Mouse (Mus musculus) hindbrain, embryonic 10.5 days (tissue): ENCODE results near the gene Shisa9. TPM values are rescaled to one million over a fixed set of nuclear protein-coding genes. Genes with fewer than 3 reads are reported as not detected.

ENCODE experiments used
- DNase-seq: peaks from one replicate; pipeline ENCODE4 v3.0.0-alpha.2; 2017; ENCODE audit warnings: low spot score
- H3K27ac ChIP-seq: fragments of 300-500 bp; sonication (generic); 2 replicates; pipeline ENCODE4 v1.5.1; 2016; ENCODE audit warnings: mild to moderate bottlenecking, moderate library complexity
- H3K27me3 ChIP-seq: fragments of 300-500 bp; sonication (generic); 2 replicates; pipeline ENCODE4 v1.6.1; 2016; ENCODE audit warnings: mild to moderate bottlenecking; ENCODE audit not compliant: poor library complexity, insufficient read depth, severe bottlenecking
- H3K36me3 ChIP-seq: fragments of 300-500 bp; sonication (generic); 2 replicates; pipeline ENCODE4 v1.6.1; 2016; ENCODE audit warnings: mild to moderate bottlenecking, moderate library complexity
- H3K4me1 ChIP-seq: fragments of 300-500 bp; sonication (generic); replicated peaks from 2 replicates; pipeline ENCODE4 v1.6.1; 2016; ENCODE audit warnings: mild to moderate bottlenecking
- H3K4me3 ChIP-seq: fragments of 300-500 bp; sonication (generic); 2 replicates; pipeline ENCODE4 v1.5.1; 2016; ENCODE audit warnings: mild to moderate bottlenecking, moderate library complexity
- H3K9me3 ChIP-seq: fragments of 300-500 bp; sonication (generic); 2 replicates; pipeline ENCODE4 v1.6.1; 2016; ENCODE audit warnings: mild to moderate bottlenecking, moderate library complexity
- WGBS: fragments of 180-500 bp; shearing (Covaris S2); methylation state at CpG from one replicate; pipeline ENCODE4 v1.1.7; 2016; 5-methylcytosine and 5-hydroxymethylcytosine counted together
- polyA plus RNA-seq: library from polyadenylated mRNA; unstranded; fragments of >200 nt; fragmentation: Nextera tagmentation; extraction: Ambion mirVana; gene quantifications from 2 replicates; pipeline ENCODE4 v1.2.1, GENCODE M21; 2016

Shisa9 gene
- polyA plus RNA-seq, 1 experiment from 2014 or later: 1.1 TPM

DNA sequence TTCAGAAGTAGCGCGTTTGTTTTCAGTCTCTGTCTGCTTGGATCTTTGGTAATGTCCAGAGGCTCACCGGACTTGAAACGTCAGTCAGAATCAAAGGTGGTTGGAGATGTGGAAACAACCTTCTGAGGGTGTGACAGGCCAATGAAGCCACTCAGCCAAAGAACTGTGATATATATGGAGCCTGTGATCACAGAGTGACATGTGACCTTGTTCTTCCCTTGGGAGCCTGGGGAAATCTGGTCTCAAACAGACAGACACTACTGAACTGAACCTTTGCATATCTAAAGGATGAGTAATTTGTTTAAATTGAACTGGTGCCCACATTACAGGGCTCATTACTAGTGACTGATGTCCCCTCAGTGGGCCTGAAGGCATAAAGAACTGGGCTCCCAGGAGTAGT lies 168.1 kb downstream of the Shisa9 start:
- no peak overlapping the region for H3K27ac ChIP-seq
- no peaks in the 10 kb centered on the region for H3K9me3 ChIP-seq
- 79% methylated on average over 4 of the region's 4 CpGs for WGBS
- no peak overlapping the region for H3K4me3 ChIP-seq
- no peaks in the 10 kb centered on the region for H3K27me3 ChIP-seq
- no peaks in the 10 kb centered on the region; the same call in 1 of the 2 replicates for H3K4me1 ChIP-seq
- H3K36me3 ChIP-seq: no peaks in the 10 kb centered on the region
- no peak for DNase-seq

DNA sequence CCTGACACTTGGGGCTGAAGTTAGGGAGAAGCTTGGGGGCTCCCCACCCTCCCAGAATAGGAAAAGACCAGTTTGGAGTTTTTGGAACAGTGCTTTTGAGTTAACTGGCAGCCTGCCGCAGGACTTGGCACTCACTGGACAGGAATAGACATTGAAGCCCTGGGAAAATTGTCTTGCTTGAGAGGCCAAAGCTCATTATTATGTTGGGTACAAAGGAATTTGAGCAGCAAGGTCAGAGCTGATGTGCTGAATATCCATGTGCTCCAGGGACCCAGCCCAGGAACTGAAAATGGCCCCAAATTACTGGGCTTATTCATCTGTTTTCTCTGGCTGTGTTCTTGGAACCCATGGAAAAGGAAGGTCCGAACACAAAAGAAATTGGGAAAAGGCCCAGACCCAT lies 170.6 kb downstream of the Shisa9 start:
- Histone ChIP-seq H3K9me3 (no peaks in the 10 kb centered on the region), H3K4me3 (no peak overlapping the region), H3K4me1 (no peaks in the 10 kb centered on the region; the same call in 1 of the 2 replicates), H3K27me3 (no peaks in the 10 kb centered on the region), H3K36me3 (no peaks in the 10 kb centered on the region), H3K27ac (no peak overlapping the region)
- no peak for DNase-seq
- WGBS: 85% methylated on average over 2 of the region's 2 CpGs

DNA sequence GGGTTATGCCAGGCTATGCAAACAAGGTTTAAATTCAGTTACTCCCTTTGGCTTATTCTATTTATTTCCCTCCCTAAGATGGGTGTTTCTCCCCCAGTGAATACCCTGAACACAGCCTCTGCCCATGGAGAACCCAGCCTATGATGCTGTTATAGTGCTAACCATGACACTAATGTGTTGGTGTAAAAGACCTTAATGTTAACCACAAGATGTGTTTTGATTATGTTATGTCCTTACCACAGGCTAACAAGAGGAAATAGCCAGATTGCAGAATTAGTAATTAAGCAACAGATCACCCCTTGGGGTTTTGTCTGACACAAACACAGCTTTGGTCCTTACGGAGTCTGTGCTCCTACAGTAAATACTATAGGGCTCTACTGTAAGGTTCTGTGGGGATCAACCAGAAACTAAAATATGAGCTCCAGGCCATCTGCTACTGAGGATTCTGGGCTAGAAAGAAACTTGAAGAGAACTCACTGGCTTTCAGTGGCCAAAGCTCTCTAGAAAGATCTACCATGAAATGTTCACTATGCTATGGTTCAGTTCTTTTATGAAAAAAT lies 189.6 kb downstream of the Shisa9 start:
- no peak overlapping the region for H3K27ac ChIP-seq
- 82% methylated on average over 1 of the region's 1 CpGs for WGBS
- no peaks in the 10 kb centered on the region for H3K9me3 ChIP-seq
- H3K4me3 ChIP-seq: no peak overlapping the region
- DNase-seq: no peak
- H3K4me1 ChIP-seq: no peaks in the 10 kb centered on the region
- no peaks in the 10 kb centered on the region for H3K27me3 ChIP-seq
- H3K36me3 ChIP-seq: no peaks in the 10 kb centered on the region

DNA sequence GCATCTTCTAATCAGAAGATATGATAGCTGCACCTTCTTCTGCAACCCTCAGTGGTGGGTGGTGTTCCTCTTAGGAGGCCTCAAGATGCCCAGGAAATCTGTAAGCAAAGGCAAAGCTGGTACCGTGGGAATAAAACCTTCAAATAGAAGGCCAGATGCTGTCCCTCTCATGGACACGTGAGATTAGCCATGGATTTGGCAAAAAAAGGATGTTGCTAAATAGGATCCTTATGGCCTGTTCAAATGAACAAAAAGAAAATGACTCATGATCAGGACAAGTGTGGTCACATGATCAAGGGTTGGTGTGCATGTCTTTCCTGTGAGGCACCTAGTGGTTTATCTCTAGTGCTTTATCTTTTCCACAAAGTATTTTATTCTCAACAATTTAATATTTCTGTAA lies 194.1 kb downstream of the Shisa9 start:
- Histone ChIP-seq H3K27ac (no peak overlapping the region), H3K36me3 (no peaks in the 10 kb centered on the region), H3K4me3 (no peak overlapping the region), H3K9me3 (no peaks in the 10 kb centered on the region), H3K27me3 (no peaks in the 10 kb centered on the region), H3K4me1 (no peaks in the 10 kb centered on the region)
- 85% methylated on average over 2 of the region's 2 CpGs for WGBS
- no peak for DNase-seq

DNA sequence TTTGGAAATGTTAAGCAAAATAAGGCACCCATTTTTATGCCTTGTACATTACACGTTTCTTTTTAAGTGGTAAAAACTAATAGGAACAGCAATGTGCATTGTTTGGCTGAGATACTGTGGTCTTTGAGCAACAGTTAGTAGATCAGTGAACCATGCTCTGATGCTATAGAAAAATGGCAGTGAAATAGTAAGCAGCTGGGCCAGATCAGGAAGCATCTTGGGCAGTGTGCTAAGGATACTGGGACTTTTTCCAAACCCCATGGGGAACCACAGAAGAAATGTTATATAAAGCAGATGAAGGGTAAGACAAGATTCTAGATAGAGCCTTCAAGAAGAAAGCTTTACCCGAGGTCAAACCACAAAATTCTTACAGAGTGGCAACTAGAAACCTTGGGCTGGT lies 205.8 kb downstream of the Shisa9 start:
- Histone ChIP-seq H3K4me1 (no peaks in the 10 kb centered on the region), H3K9me3 (no peaks in the 10 kb centered on the region), H3K27ac (no peak overlapping the region), H3K27me3 (no peaks in the 10 kb centered on the region), H3K4me3 (no peak overlapping the region), H3K36me3 (no peaks in the 10 kb centered on the region)
- WGBS: 80% methylated on average over 2 of the region's 2 CpGs
- no peak for DNase-seq

DNA sequence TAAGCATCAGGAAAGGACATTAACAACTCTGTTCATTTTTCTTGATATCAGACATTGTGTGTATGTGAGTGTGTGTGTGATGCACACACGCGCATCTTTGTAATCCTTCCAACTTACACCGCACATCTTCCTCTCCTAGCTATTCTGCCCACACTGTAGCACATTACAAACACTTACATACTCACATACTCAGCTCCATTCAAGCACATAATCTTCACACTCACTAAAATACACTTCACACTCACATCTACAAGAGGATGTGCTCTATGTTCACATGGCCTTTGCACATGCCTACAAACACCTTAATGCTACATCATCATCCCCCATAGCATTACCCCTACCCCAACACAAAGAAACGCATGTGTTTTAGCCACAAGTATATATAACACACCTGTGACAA lies 212.9 kb downstream of the Shisa9 start:
- Histone ChIP-seq H3K27me3 (no peaks in the 10 kb centered on the region), H3K4me3 (no peak overlapping the region), H3K27ac (no peak overlapping the region), H3K4me1 (peaks cover 4% of the 10 kb centered on the region; the same call in 1 of the 2 replicates), H3K9me3 (no peaks in the 10 kb centered on the region), H3K36me3 (no peaks in the 10 kb centered on the region)
- WGBS: 94% methylated on average over 4 of the region's 4 CpGs
- no peak for DNase-seq

DNA sequence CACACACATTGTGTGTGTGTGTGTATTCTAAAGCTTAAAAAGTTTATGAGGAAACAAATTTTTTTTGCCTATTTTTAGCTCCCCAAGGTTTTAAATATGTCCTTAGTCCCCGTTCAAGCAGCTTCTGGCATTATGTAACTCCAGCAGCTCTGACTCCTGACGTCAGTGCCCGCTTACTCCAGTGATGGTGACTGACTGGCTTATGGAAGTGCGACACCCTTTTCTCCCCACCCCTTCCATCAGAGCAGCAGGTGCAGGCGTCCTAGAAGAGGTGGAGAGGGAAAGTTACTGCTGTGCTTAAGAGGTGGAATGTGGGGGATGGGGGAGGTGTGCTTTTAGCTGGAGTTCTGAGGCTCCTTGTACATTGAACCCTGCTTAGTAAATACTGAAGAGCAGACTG lies 213.7 kb downstream of the Shisa9 start:
- H3K9me3 ChIP-seq: no peaks in the 10 kb centered on the region
- 57% methylated on average over 5 of the region's 5 CpGs for WGBS
- DNase-seq: no peak

DNA sequence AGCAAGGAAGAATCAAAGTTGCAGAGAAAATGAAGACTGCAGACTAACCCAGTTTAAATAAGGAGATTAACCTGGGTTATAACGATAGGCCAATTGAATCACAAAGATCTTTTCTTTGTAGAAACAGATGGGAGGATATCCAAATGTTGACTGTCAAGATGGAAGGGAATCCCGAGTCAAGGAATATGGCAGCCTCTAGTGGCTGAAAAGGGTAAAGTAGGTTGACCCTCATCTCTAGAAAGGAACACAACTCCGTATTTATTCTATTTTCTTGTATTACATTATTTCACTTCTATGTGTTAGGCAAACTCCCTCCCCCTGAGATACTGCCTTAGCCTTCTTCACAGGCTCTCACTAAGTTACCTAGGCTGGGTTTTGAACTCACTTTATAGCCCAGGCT lies 217.3 kb downstream of the Shisa9 start:
- no peak for DNase-seq

More for the DNA sequence above, 213.7 kb downstream of the Shisa9 start:
- Histone ChIP-seq H3K27ac (no peak overlapping the region), H3K4me3 (no peak overlapping the region), H3K4me1 (peaks cover 4% of the 10 kb centered on the region; the same call in 1 of the 2 replicates), H3K27me3 (no peaks in the 10 kb centered on the region), H3K36me3 (no peaks in the 10 kb centered on the region)

DNA sequence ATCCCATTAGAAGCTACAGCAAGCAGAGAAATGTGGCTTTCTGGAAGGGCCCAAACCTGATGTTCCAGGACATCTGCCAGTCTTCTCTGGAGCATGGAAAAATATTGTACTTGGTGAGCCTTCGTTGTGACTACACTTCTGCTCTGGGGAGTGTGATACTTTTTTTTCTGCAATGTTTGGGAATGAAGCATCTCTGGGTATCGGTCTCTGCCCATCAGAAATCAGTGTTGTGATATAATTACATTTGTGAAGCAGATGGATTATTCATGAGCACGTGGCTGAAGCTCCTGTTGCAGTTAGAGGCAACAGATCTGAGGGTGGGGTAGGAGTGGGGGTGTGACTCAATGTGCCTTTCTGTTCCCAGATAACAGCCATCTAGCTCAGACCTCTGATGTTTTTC lies 218.2 kb downstream of the Shisa9 start:
- Histone ChIP-seq H3K27me3 (no peaks in the 10 kb centered on the region), H3K4me3 (no peak overlapping the region), H3K27ac (no peak overlapping the region), H3K36me3 (no peaks in the 10 kb centered on the region), H3K4me1 (no peaks in the 10 kb centered on the region), H3K9me3 (no peaks in the 10 kb centered on the region)
- 66% methylated on average over 3 of the region's 3 CpGs for WGBS
- DNase-seq: no peak

More for the DNA sequence above, 217.3 kb downstream of the Shisa9 start:
- no peak overlapping the region for H3K27ac ChIP-seq
- WGBS: 33% methylated on average over 3 of the region's 3 CpGs
- no peaks in the 10 kb centered on the region for H3K27me3 ChIP-seq
- no peak overlapping the region for H3K4me3 ChIP-seq
- no peaks in the 10 kb centered on the region for H3K9me3 ChIP-seq
- H3K36me3 ChIP-seq: no peaks in the 10 kb centered on the region
- H3K4me1 ChIP-seq: no peaks in the 10 kb centered on the region

DNA sequence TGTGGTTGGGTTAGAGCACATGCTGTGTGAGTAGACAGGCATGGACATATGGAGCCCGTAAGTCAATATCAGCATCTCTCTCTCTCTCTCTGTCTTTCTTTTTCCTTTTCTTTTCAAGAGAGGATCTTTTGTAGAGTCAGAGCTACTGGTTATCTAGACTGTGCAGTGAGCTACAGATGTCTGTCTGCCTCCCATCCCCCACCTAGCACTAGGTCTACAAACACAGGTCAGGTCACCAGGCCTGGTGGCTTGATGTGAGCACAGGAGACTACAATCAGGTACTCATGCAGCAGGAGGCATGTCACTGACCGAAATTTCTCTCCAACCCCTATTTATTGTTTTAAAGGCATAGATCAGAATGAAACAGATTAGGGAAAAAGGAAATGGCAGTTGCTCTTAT lies 219.1 kb downstream of the Shisa9 start:
- no peaks in the 10 kb centered on the region for H3K27me3 ChIP-seq
- 83% methylated on average over 2 of the region's 2 CpGs for WGBS
- H3K4me3 ChIP-seq: no peak overlapping the region
- no peak for DNase-seq
- H3K4me1 ChIP-seq: no peaks in the 10 kb centered on the region
- H3K36me3 ChIP-seq: no peaks in the 10 kb centered on the region
- no peaks in the 10 kb centered on the region for H3K9me3 ChIP-seq
- no peak overlapping the region for H3K27ac ChIP-seq

DNA sequence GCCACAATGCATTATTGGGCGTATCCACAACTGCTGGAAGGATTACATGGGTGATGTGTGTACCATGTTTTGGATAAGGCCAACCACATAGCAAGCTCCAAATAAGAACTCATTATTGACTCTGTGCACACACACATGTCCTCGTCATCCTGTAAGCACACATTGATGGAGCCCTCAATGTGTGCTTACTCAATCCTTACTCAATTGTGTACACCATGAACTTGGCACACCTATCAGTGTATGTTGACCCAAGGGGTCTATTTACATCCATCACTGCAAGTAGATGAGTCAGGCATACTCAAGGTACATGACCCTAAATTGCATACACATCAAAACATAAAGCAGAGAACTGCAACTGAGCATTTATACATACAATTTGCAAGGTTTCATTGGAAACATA lies 220.5 kb downstream of the Shisa9 start:
- Histone ChIP-seq H3K36me3 (no peaks in the 10 kb centered on the region), H3K4me1 (no peaks in the 10 kb centered on the region), H3K27ac (no peak overlapping the region), H3K4me3 (no peak overlapping the region), H3K9me3 (no peaks in the 10 kb centered on the region), H3K27me3 (no peaks in the 10 kb centered on the region)
- WGBS: 87% methylated on average over 2 of the region's 2 CpGs
- no peak for DNase-seq

DNA sequence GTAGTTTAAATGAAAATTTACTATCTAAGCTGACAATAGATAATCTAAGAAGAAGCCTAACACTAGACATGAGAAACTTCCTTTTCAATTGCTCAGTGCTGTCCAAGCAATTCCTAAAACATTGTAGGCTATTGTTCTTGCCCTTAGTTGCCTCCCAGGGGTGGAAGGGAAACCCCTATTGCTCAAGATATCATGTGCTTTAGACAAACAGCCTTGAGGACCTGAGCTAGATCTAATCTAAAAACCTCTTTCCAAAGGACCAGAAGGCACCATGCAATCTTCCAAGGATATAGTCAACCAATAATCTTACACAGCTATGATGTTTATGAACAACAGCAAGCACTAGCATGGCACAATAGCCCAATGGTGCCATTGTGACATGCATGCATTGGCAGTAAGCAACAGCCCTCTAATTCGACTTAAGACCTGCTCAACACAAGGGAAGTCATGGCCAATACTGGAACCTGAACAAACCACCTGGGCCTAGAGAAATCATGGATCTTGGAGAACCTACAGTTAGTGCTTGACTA lies 222.6 kb downstream of the Shisa9 start:
- no peaks in the 10 kb centered on the region for H3K4me1 ChIP-seq
- 72% methylated on average over 1 of the region's 1 CpGs for WGBS
- no peaks in the 10 kb centered on the region for H3K9me3 ChIP-seq

DNA sequence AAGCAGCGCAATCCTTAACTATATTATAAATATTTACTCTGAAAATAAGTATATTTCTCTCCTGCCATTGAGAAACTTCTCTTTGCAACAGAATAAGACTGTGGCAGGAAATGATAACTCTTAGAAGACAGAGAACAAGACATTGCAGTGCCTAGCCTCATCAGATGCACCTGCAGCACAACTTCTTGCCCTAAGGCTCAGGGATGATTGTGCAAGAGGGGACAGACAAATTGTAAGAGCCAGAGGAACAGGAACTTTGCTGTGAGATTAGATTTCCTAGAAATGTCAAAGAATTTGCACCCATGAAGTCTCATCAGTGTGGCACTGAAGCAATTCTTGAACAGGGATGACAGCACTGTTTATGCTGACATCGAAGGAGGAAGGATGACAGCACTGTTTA lies 223.0 kb downstream of the Shisa9 start:
- DNase-seq: no peak
- Histone ChIP-seq H3K4me3 (no peak overlapping the region), H3K4me1 (no peaks in the 10 kb centered on the region), H3K27me3 (no peaks in the 10 kb centered on the region), H3K36me3 (no peaks in the 10 kb centered on the region), H3K9me3 (no peaks in the 10 kb centered on the region), H3K27ac (no peak overlapping the region)
- 86% methylated on average over 2 of the region's 2 CpGs for WGBS

More for the DNA sequence above, 222.6 kb downstream of the Shisa9 start:
- Histone ChIP-seq H3K27me3 (no peaks in the 10 kb centered on the region), H3K27ac (no peak overlapping the region), H3K4me3 (no peak overlapping the region), H3K36me3 (no peaks in the 10 kb centered on the region)
- no peak for DNase-seq

DNA sequence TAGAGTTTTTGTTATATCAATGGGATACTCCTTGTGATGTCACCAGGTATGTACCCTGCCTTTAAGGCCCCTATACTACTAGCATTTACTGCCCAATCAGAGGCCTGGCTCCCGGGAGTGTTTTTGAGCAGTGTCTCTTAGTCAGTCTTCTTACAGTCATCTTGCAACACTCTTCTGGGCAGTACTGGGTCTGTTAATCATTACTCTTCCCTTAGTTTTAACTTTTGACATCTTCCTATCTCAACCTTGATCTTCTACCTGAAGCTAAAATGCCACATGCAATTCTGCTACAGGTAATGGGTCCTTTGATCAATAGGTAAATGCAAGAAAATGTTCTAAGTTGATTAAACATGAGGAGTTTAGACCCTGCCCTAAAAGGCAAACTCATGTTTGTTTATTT lies 225.4 kb downstream of the Shisa9 start:
- Histone ChIP-seq H3K36me3 (no peaks in the 10 kb centered on the region), H3K4me3 (no peak overlapping the region), H3K27ac (no peak overlapping the region), H3K4me1 (no peaks in the 10 kb centered on the region), H3K9me3 (no peaks in the 10 kb centered on the region), H3K27me3 (no peaks in the 10 kb centered on the region)
- WGBS: 97% methylated on average over 1 of the region's 1 CpGs
- DNase-seq: no peak
